Mouse (Mus musculus) embryonic facial prominence, embryonic 15.5 days (tissue): ENCODE measurements around the gene Tmem45b. TPM values are rescaled to one million over a fixed set of nuclear protein-coding genes. Genes with fewer than 3 reads are reported as not detected.

Experiments
- ATAC-seq: fragments of 200-750 bp; cut with Nextera tagmentation; 2 replicates; pipeline ENCODE4 v1.8.0; 2017; ENCODE audit warnings: low read depth, moderate TSS enrichment; ENCODE audit not compliant: insufficient number of reproducible peaks, low FRiP score, low TSS enrichment
- H3K27ac ChIP-seq: fragments of 300-500 bp; sonication (generic); replicated peaks from 2 replicates; pipeline ENCODE4 v1.5.1; 2015; ENCODE audit warnings: mild to moderate bottlenecking, inconsistent platforms
- H3K27me3 ChIP-seq: fragments of 300-500 bp; sonication (generic); 2 replicates; pipeline ENCODE4 v1.6.1; 2015; ENCODE audit warnings: inconsistent platforms
- H3K36me3 ChIP-seq: fragments of 300-500 bp; sonication (generic); 2 replicates; pipeline ENCODE4 v1.6.1; 2015; ENCODE audit warnings: mild to moderate bottlenecking, inconsistent platforms
- H3K4me1 ChIP-seq: fragments of 300-500 bp; sonication (generic); 2 replicates; pipeline ENCODE4 v1.6.1; 2015; ENCODE audit warnings: inconsistent platforms
- H3K4me2 ChIP-seq: fragments of 300-500 bp; sonication (generic); replicated peaks from 2 replicates; pipeline ENCODE4 v1.6.1; 2015; ENCODE audit warnings: mild to moderate bottlenecking, inconsistent platforms
- H3K4me3 ChIP-seq: fragments of 300-500 bp; sonication (generic); replicated peaks from 2 replicates; pipeline ENCODE4 v1.5.1; 2015; ENCODE audit warnings: mild to moderate bottlenecking, inconsistent platforms
- H3K9ac ChIP-seq: fragments of 300-500 bp; sonication (generic); 2 replicates; pipeline ENCODE4 v1.6.1; 2015; ENCODE audit warnings: inconsistent platforms
- H3K9me3 ChIP-seq: fragments of 300-500 bp; sonication (generic); replicated peaks from 2 replicates; pipeline ENCODE4 v1.6.1; 2016; ENCODE audit warnings: inconsistent platforms
- WGBS: fragments of 180-500 bp; shearing (Covaris S2); methylation state at CpG from one replicate; pipeline ENCODE4 v1.1.7; 2015; 5-methylcytosine and 5-hydroxymethylcytosine counted together
- polyA plus RNA-seq: library from polyadenylated mRNA; unstranded; fragments of >200 nt; fragmentation: Nextera tagmentation; extraction: Ambion mirVana; gene quantifications from 2 replicates; pipeline ENCODE4 v1.2.1, GENCODE M21; 2015

The Tmem45b gene
- polyA plus RNA-seq, 1 experiment from 2014 or later, result 3.9 TPM

DNA sequence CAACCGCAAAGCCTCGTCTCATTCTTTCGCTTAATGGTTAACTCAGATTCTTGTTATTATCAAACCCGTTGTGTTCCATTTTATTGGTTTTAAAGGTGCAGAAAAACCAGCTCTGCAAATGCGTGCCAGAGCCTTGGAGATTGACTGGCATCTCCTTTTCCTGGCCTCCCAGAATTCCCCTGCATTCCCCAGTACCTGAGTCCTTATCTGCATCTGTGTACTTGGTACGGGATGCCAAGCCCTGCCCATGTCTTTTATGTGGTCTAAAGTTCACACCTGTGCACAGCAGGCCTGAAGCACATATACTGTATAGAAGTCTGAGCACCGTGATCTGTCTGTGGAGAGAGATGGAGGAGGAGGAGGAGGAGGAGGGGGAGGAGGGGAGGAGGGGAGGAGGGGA is 26.4 kb downstream of the Tmem45b start:
- no peaks in the 10 kb centered on the region for H3K4me1 ChIP-seq
- H3K9ac ChIP-seq, result no peak overlapping the region
- WGBS, result 69% methylated on average over 7 of the region's 7 CpGs
- H3K4me2 ChIP-seq, result no peak overlapping the region
- H3K27ac ChIP-seq, result no peak overlapping the region
- no peaks in the 10 kb centered on the region for H3K27me3 ChIP-seq
- H3K9me3 ChIP-seq, result no peaks in the 10 kb centered on the region
- no peaks in the 10 kb centered on the region for H3K36me3 ChIP-seq
- no peak overlapping the region for H3K4me3 ChIP-seq
- ATAC-seq, result no peak

DNA sequence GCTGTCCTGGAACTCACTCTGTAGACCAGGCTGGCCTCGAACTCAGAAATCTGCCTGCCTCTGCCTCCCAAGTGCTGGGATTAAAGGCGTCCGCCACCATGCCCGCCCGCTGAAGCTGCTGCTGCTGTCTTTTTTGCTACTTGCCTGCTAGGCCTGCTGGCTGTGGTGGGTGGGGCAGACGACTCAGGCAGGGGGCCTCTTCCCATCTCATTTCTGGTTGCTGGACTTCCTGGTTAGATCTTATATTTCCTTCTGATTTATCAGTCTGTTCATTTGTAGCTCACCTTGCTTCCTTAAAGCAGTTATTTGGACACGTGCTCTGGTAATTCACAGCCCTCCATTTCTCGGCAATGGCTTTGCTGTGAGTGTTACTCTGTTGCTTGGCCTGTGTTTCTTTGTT is 28.8 kb downstream of the Tmem45b start:
- H3K27ac ChIP-seq, result no peak overlapping the region
- no peak overlapping the region for H3K4me3 ChIP-seq
- ATAC-seq, result no peak
- no peak overlapping the region for H3K9ac ChIP-seq
- H3K9me3 ChIP-seq, result no peaks in the 10 kb centered on the region
- no peaks in the 10 kb centered on the region for H3K4me1 ChIP-seq
- no peaks in the 10 kb centered on the region for H3K36me3 ChIP-seq
- H3K4me2 ChIP-seq, result no peak overlapping the region
- WGBS, result 84% methylated on average over 8 of the region's 8 CpGs
- H3K27me3 ChIP-seq, result no peaks in the 10 kb centered on the region

DNA sequence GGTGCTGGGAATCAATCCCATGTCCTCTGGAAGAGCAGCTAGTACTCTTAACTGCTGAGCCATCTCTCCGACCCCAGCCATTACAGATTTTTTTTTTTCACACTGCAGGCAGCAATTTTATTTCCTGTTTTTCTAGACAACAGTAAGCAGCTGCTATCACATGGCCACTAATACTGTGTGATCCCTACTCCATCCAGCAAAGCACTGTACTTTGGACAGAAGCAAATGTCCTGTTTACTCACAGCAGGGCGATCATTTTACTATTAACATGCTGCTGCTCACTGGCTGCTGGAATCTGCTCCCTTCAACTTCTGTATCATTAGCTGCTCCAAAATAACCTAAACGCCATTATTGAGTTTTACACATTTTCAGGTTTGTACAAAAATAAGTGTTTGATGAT is 30.8 kb downstream of the Tmem45b start:
- Histone ChIP-seq H3K36me3 (no peaks in the 10 kb centered on the region), H3K27me3 (no peaks in the 10 kb centered on the region), H3K9me3 (no peaks in the 10 kb centered on the region), H3K4me2 (no peak overlapping the region), H3K9ac (no peak overlapping the region), H3K4me3 (no peak overlapping the region), H3K27ac (no peak overlapping the region), H3K4me1 (no peaks in the 10 kb centered on the region)
- WGBS, result 78% methylated on average over 3 of the region's 3 CpGs
- no peak for ATAC-seq

DNA sequence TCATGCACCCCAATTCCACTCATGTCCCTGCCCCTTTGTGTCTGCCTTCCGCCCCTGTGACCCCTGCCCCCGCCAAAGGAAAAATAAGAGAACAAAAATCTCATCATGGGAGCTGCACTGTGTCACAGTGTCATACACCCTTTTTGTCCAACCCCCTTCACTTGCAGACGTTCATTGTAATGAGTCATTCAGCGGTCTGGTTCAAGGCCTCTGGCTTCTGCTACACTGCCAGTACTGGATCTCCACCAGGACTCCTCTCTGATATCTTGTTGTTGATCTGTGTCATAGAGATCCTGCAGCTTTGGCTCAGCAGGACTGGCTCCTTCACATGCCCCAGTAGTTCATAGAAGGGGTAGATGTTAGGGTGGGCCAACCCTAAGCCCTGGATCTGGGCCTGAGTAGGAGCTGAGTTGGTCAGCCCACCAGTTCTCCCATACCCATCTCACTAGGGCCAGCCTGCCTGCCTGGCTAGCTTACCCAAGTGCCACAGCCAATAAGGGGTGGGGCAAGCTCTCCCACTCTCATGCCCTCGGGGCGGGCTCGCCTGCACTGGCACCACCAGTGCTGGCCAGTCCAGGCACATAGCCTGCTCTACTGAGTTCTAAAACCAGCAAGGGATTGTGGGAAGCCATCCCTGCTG is 31.8 kb downstream of the Tmem45b start:
- H3K4me3 ChIP-seq, result no peak overlapping the region
- WGBS, result 70% methylated on average over 7 of the region's 7 CpGs
- no peaks in the 10 kb centered on the region for H3K4me1 ChIP-seq
- H3K4me2 ChIP-seq, result no peak overlapping the region
- H3K27ac ChIP-seq, result no peak overlapping the region
- no peak overlapping the region for H3K9ac ChIP-seq
- ATAC-seq, result no peak
- H3K9me3 ChIP-seq, result no peaks in the 10 kb centered on the region
- no peaks in the 10 kb centered on the region for H3K27me3 ChIP-seq
- no peaks in the 10 kb centered on the region for H3K36me3 ChIP-seq

DNA sequence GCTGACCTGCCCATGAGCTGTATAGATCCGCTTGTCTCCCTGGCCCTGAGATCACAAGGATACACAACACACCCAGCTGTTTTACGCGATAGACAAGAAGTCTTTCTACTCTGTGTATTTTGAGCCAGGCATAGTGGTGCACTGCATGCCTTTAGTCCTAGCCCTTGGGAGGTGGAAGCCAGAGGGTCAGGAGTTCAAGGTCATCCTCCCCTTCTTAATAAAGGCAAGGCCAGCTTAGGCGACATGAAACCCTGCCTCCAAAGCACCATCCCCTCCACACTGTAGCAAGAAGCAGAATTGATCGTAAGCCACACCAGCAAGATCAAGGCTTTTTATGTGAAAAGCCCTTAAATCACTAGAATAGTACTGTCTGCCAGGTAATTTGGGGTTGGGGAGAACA is 32.5 kb downstream of the Tmem45b start:
- Histone ChIP-seq H3K36me3 (no peaks in the 10 kb centered on the region), H3K9me3 (no peaks in the 10 kb centered on the region), H3K4me1 (no peaks in the 10 kb centered on the region), H3K27ac (no peak overlapping the region), H3K9ac (no peak overlapping the region), H3K27me3 (no peaks in the 10 kb centered on the region), H3K4me3 (no peak overlapping the region), H3K4me2 (no peak overlapping the region)
- ATAC-seq, result no peak
- WGBS, result 76% methylated on average over 5 of the region's 5 CpGs

DNA sequence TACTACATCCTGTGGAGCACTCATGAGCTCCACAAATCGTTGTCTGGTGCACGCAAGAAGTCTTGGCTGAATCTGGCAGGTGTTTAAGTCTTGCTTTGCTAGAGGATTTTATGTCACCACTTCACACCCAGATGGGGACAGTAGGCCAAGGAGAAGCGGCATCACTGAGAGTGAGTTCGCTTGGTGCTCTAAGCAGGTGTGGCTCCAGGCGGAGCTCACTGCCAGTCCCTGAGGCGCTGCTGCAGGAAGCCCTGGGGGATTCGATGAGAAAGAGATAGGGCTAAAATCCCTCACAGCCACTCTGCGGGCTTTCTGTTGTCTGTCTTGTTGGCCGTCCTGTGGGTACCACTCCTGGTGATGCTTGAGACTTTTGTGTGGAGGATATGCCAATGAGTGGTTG is 34.3 kb downstream of the Tmem45b start:
- H3K4me2 ChIP-seq, result no peak overlapping the region
- no peaks in the 10 kb centered on the region for H3K9me3 ChIP-seq
- H3K27me3 ChIP-seq, result no peaks in the 10 kb centered on the region
- ATAC-seq, result no peak
- WGBS, result 68% methylated on average over 9 of the region's 9 CpGs
- no peaks in the 10 kb centered on the region for H3K4me1 ChIP-seq
- no peaks in the 10 kb centered on the region for H3K36me3 ChIP-seq
- H3K4me3 ChIP-seq, result no peak overlapping the region
- no peak overlapping the region for H3K9ac ChIP-seq
- H3K27ac ChIP-seq, result no peak overlapping the region

DNA sequence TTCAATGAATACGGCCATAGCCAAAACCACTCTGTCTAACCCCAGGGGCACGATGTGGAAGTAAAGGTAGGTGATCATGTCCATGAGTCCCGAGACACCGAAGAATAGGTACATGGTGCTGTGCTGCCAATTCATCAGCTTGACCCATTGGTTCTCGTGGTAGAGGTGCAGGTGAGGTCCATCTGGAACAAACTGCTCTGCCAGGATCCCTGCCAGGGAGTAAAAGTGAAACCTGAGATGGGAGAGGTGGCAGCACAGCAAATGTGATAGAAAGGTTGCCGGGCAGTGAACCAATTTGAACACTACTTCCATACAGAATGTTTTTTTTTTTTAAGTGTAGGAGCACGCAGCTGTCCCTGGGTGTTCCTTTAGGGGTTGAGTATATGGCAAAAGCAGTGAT is 35.3 kb downstream of the Tmem45b start:
- ATAC-seq, result no peak

DNA sequence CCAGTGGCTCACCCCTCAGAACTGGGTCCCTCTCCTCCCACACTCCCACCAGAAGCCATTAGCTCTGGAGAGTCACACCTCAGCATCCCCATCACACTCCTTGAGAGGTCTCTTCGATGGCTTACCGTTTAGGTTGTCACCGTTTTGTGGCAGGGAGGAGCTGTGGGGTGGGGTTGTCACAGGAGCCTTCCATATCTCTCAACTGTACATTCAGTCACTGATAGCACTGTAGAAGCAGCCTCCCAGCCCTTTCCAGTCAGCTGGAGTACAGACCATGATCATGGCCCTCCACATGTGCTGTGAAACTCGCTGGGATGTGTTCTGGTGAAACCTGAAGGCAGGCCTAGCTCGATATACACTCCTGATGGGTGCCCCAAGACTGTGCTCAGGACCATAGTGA is 42.1 kb downstream of the Tmem45b start:
- WGBS, result 88% methylated on average over 5 of the region's 5 CpGs
- no peaks in the 10 kb centered on the region for H3K9me3 ChIP-seq
- no peaks in the 10 kb centered on the region for H3K27me3 ChIP-seq
- ATAC-seq, result no peak
- no peak overlapping the region for H3K4me3 ChIP-seq
- H3K36me3 ChIP-seq, result peaks cover 50% of the 10 kb centered on the region
- no peak overlapping the region for H3K4me2 ChIP-seq
- H3K9ac ChIP-seq, result no peak overlapping the region
- no peak overlapping the region for H3K27ac ChIP-seq
- no peaks in the 10 kb centered on the region for H3K4me1 ChIP-seq

More for the DNA sequence above, 35.3 kb downstream of the Tmem45b start:
- Histone ChIP-seq H3K27me3 (no peaks in the 10 kb centered on the region), H3K27ac (no peak overlapping the region), H3K9ac (no peak overlapping the region), H3K36me3 (no peaks in the 10 kb centered on the region; the same call in 1 of the 2 replicates), H3K9me3 (no peaks in the 10 kb centered on the region), H3K4me1 (no peaks in the 10 kb centered on the region), H3K4me3 (no peak overlapping the region), H3K4me2 (no peak overlapping the region)
- 85% methylated on average over 7 of the region's 7 CpGs for whole genome bisulfite sequencing

DNA sequence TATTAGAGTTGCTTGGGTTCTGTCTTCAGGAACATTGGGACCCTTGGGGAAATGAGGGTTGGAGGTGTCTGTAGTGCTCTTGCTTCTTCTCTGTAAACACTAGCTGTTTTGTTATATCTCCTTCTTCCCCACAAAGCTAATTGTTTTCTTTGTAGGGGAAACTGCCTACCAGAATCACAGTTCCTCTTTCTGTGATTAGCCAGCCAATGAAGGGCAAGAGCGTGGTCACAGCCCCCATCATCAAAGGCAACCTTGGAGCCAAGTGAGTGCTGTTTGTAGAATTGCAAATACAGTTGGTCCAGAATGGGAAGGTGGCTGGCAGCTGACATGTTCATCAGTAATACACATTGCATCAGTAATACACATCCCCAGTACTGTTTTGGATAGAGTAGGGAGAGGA is 45.4 kb downstream of the Tmem45b start:
- H3K9me3 ChIP-seq, result no peaks in the 10 kb centered on the region
- 94% methylated on average over 1 of the region's 1 CpGs for WGBS
- no peak overlapping the region for H3K27ac ChIP-seq
- ATAC-seq, result no peak
- H3K27me3 ChIP-seq, result no peaks in the 10 kb centered on the region
- no peak overlapping the region for H3K4me2 ChIP-seq
- H3K4me3 ChIP-seq, result no peak overlapping the region
- H3K36me3 ChIP-seq, result peaks cover 78% of the 10 kb centered on the region
- H3K9ac ChIP-seq, result no peak overlapping the region
- H3K4me1 ChIP-seq, result no peaks in the 10 kb centered on the region

DNA sequence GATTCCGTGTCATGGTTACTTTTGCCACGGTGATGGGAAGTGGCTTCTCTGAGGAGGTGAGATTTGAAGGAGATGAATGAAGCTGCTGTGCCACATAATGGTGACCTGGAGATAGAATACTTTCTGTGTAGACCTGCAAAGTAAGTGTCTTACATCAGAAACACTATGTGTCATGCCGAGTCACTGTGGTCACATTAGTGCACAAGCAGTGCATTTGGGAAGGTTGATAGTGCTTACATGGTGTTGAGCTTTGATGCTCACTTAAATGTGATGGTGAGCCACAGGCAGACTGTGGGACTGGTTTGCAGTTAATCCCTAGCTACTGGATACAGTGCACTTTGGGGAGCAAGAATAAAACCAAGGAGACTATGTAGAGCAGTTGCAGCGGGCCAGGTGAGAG is 52.1 kb downstream of the Tmem45b start:
- H3K9me3 ChIP-seq, result no peaks in the 10 kb centered on the region
- no peaks in the 10 kb centered on the region for H3K4me1 ChIP-seq
- WGBS, result 86% methylated on average over 4 of the region's 4 CpGs
- ATAC-seq, result no peak
- H3K36me3 ChIP-seq, result peaks cover 90% of the 10 kb centered on the region
- H3K9ac ChIP-seq, result no peak overlapping the region
- no peaks in the 10 kb centered on the region for H3K27me3 ChIP-seq
- no peak overlapping the region for H3K4me2 ChIP-seq
- H3K27ac ChIP-seq, result no peak overlapping the region
- H3K4me3 ChIP-seq, result no peak overlapping the region

DNA sequence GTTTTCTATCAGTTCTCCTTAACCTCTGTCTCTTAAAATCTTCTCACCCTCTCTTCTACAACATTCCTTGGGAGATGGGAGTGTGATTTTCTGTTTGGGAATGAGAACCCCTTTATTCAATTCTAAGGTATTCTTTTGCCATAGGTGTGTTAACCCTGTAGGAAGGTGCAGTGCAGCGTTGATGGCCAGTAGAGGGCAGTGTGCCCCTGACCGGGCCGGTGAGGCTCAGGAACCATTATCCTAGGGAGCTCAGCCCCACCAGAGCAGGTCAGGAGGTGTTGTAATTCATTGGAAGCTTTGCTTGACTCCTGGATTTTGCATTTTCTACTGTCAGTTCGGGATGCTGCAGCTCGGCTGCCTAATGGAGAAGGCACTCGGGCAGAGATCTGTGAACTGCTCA is 59.0 kb downstream of the Tmem45b start:
- Histone ChIP-seq H3K27me3 (no peaks in the 10 kb centered on the region), H3K9ac (no peak overlapping the region), H3K36me3 (peaks cover 86% of the 10 kb centered on the region), H3K4me1 (no peaks in the 10 kb centered on the region), H3K4me3 (no peak overlapping the region), H3K4me2 (no peak overlapping the region), H3K9me3 (no peaks in the 10 kb centered on the region), H3K27ac (no peak overlapping the region)
- 66% methylated on average over 6 of the region's 6 CpGs for WGBS
- no peak for ATAC-seq

DNA sequence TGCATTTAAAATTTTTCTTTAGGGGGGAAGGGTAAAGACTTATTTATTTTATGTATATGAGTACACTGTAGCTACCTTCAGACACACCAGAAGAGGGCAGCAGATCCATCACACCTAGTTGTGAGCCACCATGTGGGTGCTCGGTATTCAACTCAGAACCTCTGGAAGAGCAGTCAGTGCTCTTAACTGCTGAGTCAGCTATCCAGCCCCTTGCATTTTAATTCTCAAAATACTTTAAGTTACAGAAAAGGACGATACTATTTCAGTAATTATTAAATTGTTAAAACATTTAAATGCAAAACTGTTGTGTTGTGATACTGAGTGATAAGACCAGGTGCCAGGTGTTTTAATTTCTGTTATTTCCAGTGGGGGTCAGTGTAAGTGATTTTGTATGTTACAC is 60.0 kb downstream of the Tmem45b start:
- Histone ChIP-seq H3K9me3 (no peaks in the 10 kb centered on the region), H3K27ac (no peak overlapping the region), H3K9ac (no peak overlapping the region), H3K4me3 (no peak overlapping the region), H3K27me3 (no peaks in the 10 kb centered on the region), H3K4me1 (no peaks in the 10 kb centered on the region), H3K36me3 (peaks cover 83% of the 10 kb centered on the region), H3K4me2 (no peak overlapping the region)
- no peak for ATAC-seq
- WGBS, result 81% methylated on average over 2 of the region's 2 CpGs
